Mouse (Mus musculus) lung, postnatal 4 days (tissue): Measurements from ENCODE around the gene Sorcs1.

Experiments
- DNase-seq, 2 experiments: peaks; one replicate each; pipeline ENCODE4 v3.0.0; 2021

The Sorcs1 gene

GRCm38 (mm10) chr19:50677903-50678896 lies at the start of gene Sorcs1:
TSS of gene Sorcs1 (minus strand) at chr19:50678646.
- DNase-seq = peak; percentile 26 to 46

GRCm38 (mm10) chr19:50683277-50683676 lies 4.8 kb upstream of the Sorcs1 start:
- no peak for DNase-seq

GRCm38 (mm10) chr19:50678946-50679345 lies 500 bp upstream of the Sorcs1 start:
- DNase-seq = no peak

- no peak for DNase-seq
Observed at GRCm38 (mm10) chr19:50676578-50677524, 1.6 kb downstream of the Sorcs1 start.

- DNase-seq = no peak
Observed at GRCm38 (mm10) chr19:50674921-50675320, 3.5 kb downstream of the Sorcs1 start.

GRCm38 (mm10) chr19:50667516-50667915 lies 10.9 kb downstream of the Sorcs1 start:
- no peak for DNase-seq

GRCm38 (mm10) chr19:50664311-50664710 lies 14.1 kb downstream of the Sorcs1 start:
- no peak for DNase-seq

GRCm38 (mm10) chr19:50659144-50659543 lies 19.3 kb downstream of the Sorcs1 start:
- no peak for DNase-seq

- DNase-seq = no peak
Observed at GRCm38 (mm10) chr19:50652750-50653149, 25.7 kb downstream of the Sorcs1 start.

GRCm38 (mm10) chr19:50643836-50644235 lies 34.6 kb downstream of the Sorcs1 start:
- no peak for DNase-seq

- DNase-seq = no peak
Observed at GRCm38 (mm10) chr19:50642121-50642520, 36.3 kb downstream of the Sorcs1 start.

GRCm38 (mm10) chr19:50640251-50641032 lies 38.0 kb downstream of the Sorcs1 start:
- DNase-seq = no peak

GRCm38 (mm10) chr19:50638176-50638575 lies 40.3 kb downstream of the Sorcs1 start:
- DNase-seq = no peak

- peak in 1 of 2 experiments; percentile 19 for DNase-seq
Observed at GRCm38 (mm10) chr19:50614013-50614412, 64.4 kb downstream of the Sorcs1 start.

- DNase-seq = no peak
Observed at GRCm38 (mm10) chr19:50611619-50612018, 66.8 kb downstream of the Sorcs1 start.

- DNase-seq = no peak
Observed at GRCm38 (mm10) chr19:50603882-50604281, 74.6 kb downstream of the Sorcs1 start.

- DNase-seq = peak in 1 of 2 experiments; percentile 18
Observed at GRCm38 (mm10) chr19:50603380-50603779, 75.1 kb downstream of the Sorcs1 start.

GRCm38 (mm10) chr19:50597300-50597699 lies 81.1 kb downstream of the Sorcs1 start:
- no peak for DNase-seq

- no peak for DNase-seq
Observed at GRCm38 (mm10) chr19:50586182-50586581, 92.3 kb downstream of the Sorcs1 start.

- no peak for DNase-seq
Observed at GRCm38 (mm10) chr19:50582952-50583351, 95.5 kb downstream of the Sorcs1 start.

- DNase-seq = no peak
Observed at GRCm38 (mm10) chr19:50569669-50570195, 108.7 kb downstream of the Sorcs1 start.

- no peak for DNase-seq
Observed at GRCm38 (mm10) chr19:50566306-50566705, 112.1 kb downstream of the Sorcs1 start.
